Mouse (Mus musculus): ENCODE measurements at regions not wholly inside any gene's neighbourhood (a gene's known extent, or its start where the extent isn't known, plus 50 kb on each side); places are given as distances from the start of the nearest gene placed in this dataset.

DNA sequence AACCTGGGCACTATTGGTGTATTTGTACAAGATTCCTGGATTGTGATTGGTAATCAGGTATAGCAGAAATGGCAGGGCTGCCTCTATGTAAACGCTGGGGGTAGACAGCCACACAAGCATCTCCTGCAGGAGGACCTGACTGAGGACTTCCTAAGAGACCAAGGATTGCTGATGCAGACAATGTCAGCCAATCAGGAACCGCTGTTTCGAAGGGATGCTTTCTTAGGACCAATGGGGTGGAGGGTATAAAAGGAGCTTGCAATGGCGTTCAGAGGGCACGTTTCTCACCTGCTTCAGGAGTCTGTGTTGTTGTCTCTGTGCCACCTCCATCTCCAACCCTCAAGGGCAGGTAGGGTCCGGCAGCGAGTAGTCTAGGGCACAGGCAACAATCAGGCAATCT is 393.7 kb downstream of the Gm45692 start:
- no peak for DNase-seq (ENCODE audit: low spot score)

DNA sequence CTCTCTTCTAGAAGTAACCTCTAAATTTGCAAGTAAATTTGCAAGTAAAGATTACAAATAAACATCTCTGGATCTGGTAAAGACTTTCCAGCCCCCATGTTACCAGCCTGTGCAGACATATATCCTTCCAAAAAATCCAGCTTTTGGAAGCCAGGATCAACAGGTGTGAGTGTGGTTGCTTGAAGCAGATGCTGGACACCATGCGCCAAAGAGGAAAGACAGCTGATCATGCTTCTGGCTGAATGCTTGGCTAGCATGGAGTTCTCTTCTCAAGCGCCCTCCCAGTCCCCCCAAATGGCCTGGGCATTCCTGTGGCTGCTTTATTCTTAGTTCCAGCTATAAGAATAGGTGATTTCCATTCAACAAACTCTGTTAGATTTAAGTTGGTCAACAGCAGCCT is 404.9 kb downstream of the Gm45692 start:
- DNase-seq (ENCODE audit: low spot score) = no peak

DNA sequence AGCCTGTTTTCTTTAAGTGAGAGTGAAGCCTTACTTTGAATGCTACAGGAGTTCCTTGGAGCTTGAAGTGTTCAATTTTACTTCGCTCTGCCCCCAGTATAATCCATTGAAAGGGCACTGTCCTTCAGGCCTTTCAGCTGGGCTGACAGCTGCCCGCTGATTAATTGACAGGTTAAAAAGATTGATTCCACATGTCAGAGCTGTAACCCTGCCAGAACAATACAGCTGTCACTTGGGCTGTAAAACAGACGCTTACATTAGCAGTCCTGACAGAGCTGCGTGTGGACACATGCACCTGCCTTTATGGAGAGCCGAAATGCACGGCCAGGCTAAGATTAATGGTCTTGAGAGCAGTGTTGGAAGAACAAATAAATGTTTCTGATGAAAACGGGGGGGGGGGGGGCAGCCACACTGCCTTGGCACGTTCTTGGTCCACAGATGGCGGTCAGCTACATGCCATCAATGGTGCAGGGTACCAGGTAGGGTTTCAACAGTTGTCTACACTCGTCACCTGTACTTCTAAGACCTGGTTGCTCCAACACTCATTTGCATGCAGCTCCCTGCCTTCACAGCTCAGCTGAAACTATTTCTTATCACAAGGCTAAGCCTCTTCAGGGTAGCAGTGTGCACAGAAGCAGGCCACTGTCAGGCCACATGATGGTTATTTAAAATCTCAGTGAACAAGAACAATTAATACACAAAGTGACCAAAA is 407.3 kb downstream of the Gm45692 start:
- DNase-seq (ENCODE audit: low spot score) = no peak

DNA sequence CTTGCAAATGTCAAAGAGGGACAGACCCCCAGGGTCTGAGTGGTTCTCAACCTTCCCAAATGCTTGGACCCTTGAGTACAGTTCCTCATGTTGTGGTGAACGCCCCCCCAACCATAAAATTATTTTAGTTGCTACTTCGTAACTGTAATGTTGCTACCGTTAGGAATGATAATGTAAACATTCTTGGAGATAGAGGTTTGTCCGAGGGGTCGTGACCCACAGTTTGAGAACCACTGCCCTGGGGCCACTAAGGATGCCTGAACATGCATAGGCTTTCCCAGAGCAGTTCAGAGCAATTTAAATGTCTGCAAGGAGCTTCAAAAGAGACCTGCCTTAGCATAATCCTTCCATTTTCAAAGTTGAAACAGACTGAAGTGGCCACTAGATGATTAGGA is 407.8 kb downstream of the Gm45692 start:
- DNase-seq (ENCODE audit: low spot score) = no peak

DNA sequence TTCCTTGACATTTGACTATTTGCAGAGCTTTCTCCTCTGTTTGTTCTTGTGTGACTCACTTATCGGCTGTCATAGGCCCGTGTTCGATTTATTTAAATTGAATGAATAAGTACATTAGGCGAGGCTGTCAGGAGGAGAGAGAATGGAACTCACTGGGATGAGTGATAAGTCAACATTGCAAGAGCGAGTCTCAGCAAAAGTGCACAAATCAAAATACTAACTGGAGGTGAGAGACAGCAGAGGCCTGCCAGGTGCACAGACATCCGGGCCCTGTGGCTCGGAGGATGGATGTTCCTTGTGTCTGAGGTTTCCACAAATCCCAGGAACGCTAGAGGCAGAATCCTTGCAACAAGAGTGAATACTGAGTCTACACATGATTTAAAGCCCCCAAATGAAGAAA is 410.6 kb downstream of the Gm45692 start:
- DNase-seq (ENCODE audit: low spot score) = no peak

DNA sequence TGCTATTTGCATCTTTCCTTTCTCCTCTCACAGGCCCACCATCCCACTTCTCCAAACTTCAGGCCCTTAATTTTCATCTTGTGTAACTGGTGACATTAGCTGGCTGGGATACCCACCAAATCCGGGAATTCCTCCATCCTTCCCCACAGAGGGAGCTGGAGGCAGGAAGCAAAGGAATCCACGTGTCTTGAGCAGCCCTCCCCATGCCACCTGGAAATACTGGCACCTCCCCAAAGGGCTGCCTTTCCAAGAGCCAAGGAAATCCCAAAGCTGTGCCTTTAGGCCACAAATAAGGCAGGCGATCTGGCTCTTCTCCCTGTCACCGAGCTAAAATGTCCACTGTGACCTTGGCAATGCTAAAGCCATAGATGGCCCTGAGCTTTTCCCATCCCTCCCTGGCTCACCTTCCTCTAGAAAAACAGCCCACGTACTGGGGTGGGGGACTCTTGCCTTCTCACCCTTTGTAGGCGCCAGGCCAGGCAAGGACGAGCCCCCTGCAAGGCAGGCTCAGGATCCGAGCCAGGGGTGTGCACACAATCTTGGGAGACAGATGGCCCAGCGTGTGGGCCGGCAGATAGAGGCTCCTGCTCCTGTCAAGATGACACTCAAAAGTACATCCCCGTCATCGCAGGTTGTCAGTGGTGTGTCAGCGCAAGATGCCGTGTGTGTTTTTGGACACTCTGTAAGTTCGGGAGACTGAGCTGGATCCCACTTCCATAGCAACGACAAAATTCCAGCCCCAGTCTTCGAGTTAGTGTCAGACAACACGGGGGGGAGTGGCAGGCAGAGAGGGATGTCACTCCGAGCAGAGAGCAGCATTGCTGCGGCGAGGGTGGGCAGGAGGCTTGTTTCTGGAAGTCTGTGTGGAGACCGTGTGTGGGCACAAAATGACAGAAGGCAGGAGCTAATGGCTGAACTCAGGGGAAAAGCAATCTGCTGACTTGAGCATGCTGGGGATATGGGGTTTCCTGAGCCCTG is 414.4 kb downstream of the Gm45692 start:
- no peak for DNase-seq (ENCODE audit: low spot score)

DNA sequence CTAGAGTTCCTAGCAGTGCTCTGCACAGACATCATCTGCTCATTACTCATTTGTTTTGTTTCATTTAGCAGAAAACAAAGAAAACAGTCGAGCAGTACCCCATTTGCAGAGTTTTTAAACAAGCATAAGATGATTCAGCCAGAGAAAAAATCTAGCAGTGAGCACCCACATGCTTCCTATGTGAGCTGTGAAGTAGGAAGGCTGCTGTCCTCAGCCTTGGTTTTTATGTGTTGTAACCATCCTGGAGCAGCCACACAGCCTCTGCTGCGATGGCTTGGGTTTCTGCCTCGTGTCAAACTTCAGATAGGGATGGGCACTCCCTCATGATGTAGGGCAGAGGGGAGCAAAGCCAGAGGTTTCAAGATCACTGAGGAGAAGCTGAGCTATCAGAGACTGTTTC is 416.5 kb downstream of the Gm45692 start:
- DNase-seq (ENCODE audit: low spot score) = no peak

DNA sequence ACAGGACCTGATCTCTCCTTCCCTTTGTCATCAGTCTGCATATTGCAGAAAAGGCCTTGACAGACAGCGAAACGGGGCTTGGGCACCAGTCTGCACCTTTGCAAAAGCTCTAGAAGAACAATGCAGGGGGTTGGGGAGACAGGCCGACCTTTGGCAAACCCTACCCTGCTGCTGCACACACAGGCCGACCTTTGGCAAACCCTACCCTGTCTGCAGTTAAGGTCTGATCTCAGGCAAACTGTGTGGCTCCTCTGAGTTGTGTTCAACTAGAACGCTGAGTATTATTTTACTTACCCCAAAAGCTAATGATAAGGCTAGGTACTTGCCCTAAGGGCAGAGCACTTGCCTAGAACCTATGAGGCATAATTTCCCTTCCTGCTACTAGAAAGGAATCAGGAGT is 423.4 kb upstream of the Zfp703 start:
- no peak for DNase-seq (ENCODE audit: low spot score)

DNA sequence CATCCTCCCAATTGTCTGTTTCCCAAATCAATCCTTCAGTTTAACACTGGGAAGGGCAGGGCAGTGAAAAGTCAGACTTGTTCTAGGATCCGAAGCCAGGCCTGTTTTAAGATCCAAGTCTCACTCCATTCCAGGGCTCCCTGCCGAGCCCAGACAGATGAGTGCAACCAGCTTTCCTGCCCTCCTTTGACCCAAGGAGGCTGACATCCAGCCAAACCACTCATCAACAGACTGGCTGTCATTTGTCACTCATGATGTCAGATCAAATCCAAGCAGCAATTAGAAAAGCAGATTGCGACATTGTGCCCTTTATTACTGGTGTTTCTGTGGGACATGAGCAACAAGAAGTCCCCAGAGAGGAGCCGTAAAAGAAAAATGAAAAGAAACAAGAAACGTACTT is 417.9 kb upstream of the Zfp703 start:
- DNase-seq (ENCODE audit: low spot score) = no peak

DNA sequence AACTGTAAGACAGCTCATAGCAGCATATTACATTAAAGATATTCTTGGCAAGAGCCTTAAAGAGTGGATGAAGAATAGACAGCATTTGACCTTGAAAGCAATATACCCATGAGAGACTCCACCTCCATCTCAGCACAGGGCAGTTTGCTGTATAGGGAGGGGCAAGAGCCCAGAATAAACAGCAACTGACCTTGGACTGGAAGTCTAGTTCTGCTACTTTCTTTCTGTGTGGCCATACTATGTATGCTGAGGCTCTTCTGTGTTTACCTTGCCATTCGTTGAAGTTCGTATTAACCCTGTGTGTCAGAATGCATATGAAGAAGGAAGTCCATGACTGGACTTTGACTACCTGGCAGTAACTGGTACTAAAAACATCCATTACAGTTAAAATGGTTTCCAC is 414.0 kb upstream of the Zfp703 start:
- DNase-seq (ENCODE audit: low spot score) = no peak

DNA sequence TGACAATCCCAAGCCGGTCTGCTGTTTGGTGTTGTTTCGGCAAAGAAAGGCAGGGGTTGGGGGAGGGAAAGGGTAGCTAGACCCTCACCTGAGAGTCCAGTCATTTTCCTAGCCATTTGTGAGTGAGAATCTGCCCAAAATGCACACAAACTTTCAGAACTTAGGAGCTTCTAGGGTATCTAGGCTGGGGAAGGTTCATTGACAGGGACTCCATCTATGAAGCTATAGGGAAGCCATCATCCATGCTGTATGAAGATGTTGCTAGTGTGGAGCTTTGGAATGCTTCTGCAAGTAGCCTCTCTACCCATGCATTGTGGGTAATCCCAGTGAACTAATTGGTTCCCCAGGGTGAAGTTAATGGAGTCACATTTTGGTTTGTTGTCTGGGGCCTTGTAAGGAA is 412.9 kb upstream of the Zfp703 start:
- no peak for DNase-seq (ENCODE audit: low spot score)

DNA sequence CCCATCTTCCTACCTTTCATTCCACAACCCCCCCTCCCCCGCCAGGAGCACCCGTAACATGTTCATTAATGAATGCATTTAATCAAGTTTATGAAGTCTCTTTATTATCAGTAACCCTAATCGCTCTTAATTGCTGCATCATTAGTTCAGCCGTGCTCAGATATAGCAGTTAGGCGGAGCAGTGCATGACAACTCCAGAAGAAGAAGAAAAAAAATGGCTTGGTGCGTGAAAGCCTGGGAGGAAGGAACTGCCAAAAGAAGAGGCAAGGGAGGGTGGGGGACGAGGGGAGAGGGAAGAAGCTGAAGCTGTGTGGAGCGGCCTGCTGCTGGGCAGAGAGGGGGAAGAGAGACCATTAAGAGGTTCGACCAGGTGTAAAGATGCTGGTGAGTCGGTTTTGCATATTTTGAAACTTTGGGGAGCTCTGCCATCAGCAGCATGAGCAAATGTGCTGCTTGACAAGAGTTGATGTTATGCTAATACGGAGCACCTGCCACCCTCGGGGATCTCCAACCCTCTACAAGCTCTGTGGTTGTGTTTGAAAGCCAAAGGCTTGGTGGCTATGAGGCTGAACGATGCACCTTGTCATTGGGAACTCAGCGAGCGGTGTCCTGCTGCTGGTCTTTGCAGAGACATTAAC is 408.6 kb upstream of the Zfp703 start:
- no peak for DNase-seq (ENCODE audit: low spot score)

DNA sequence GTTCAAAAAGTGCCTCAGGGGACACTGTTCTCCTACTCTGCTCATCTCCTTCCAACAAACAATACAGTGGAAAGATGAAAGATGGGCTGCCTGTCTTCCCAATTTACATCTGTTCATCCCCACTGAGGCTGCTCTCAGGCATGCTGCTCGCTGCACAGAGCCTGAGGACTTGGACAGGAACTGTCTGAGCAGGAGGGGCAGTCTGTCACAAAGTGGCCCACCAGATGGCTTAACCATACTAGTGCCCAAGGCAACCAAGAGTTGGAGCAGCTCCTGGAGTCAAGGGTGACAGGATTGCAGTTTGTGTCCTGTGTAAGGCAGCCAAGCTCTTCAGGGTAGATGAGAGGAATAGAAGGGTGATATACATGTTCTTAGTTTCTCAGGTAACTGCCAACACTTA is 388.3 kb upstream of the Zfp703 start:
- DNase-seq (ENCODE audit: low spot score) = no peak

DNA sequence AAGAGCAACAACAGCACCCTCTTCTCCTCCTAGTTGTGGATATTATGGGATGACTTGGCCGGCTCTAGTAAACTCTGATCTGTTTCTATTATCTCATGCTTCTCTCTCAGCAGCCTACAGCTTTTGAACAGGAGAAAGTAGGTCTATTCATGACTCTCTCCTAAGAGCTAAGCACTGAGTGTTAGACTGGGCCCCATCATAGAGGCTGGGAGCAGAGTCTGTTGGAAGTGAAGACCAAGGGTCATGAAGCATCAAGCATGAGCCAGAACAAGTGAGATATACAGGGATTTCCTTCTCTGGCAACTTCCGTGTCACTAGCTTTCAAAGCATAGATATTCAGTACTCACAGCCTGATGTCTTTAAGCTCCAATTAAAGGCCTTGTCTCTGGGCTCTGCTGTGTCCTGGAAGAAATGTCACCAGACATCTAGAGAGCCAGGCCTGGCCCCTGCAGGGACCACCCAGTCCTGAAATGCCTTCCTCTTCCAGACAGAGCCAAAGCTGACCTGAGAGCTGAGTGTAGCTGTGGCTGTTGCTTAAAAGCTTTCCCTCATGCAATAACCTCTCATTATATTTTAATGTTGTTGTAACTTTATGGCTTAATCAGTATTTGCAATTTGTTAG is 386.4 kb upstream of the Zfp703 start:
- DNase-seq (ENCODE audit: low spot score) = no peak

DNA sequence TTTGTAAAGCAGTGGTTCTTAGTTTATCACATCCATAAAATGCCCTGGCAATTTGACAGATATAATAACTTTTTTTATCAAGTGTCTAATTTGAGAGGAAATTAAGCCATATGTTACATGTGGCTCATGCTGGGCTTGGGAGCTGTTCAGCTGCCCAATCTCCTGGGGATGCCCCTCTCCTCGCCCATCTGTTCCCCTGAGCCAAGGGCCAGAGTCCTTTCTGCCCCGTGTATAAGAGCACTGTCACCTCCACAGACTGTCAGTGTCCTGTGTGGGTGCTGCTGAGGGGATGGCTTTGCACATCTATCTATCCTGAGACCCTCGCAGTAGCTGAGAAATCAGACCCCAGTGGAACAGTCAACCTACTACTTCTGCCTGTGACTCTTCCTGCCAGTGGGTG is 385.9 kb upstream of the Zfp703 start:
- no peak for DNase-seq (ENCODE audit: low spot score)

DNA sequence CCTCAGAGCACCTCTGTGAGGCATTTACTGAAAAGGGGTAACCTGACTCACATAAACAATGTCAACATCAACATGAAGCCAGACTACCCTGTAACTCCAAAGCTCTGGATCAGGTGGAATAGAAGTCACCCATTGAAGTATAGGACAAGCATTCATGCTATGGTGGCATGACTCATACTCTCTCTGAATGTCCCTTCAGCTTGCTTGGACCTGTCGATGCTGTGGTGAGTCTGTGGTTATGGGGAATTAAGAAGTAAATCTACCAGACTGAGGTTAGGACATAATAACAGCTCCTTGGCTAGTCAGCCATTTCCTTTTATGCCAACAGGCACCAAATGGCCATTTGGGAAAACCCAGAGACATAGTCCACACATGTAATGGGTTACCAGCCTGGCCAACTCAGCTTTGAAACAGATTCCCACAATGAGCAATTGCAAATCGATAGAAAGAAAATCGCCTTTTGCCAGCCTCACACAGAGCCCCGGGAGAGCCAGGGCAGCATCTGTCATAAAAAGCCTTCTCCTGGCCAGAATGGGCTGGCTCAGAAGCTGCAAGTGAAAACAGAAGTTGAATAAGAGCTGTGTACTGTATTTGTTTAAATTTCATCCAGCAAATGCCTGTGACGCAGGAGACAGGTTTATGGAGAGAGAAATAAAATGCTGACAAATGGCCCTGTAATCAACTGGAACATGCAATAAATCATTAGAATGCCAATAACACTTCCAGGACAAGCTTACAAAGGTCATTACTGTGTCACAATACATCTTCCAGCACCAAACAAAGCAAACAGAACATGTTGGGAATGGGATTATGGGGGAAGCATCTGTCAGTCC is 383.4 kb upstream of the Zfp703 start:
- no peak for DNase-seq (ENCODE audit: low spot score)

DNA sequence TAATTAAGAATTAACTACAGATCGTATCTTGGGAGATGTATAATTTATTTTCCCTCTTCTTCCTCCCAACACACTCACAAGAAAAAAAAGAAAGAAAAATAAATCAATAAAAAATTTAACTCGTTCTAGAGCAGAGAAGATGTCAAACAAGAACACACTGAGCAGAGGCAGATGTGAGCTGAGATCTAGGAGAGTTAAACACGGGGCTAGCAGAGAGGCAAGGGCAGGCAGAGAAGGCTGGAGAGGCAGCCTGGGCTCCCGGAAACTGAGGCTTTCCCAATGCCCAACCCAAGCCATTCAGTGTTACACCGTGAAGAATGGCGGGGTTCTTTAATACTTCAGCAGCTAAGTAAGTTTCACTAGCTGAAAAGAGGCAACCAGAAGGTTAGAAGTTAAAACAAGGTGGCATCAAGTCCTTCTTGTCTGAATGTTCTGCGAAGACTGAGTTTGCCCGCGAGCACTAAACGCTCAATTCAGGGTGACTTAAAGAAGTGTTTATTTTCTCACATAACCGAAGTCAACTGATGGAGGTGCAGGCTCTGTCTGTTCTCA is 382.7 kb upstream of the Zfp703 start:
- no peak for DNase-seq (ENCODE audit: low spot score)

DNA sequence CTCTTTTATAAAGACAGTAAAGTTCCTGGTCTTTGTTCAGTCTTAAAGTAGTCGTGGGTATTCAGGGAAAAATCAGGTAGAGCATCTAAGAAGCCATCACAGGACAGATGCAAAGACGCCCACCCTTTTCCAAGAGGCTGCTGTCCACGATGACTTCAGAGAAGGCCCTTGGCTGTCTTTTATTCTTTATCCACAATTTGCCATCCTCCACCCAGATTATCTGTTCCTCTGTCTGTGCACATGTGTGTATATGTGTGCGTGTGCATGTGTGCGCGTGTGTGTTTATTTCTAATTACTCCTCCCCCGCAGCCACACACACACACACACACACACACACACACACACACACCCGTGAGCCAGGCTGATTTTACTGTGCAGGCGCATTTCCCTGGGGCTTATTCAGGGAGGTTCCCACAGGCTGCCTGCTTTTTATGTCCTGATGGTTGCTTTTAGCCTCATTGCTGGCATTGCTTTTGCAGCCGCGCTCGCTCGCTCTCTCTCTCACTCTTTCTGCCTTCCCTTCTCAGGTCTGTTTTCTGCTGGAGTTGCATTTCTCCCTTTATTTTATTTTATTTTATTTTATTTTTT is 381.6 kb upstream of the Zfp703 start:
- no peak for DNase-seq (ENCODE audit: low spot score)

DNA sequence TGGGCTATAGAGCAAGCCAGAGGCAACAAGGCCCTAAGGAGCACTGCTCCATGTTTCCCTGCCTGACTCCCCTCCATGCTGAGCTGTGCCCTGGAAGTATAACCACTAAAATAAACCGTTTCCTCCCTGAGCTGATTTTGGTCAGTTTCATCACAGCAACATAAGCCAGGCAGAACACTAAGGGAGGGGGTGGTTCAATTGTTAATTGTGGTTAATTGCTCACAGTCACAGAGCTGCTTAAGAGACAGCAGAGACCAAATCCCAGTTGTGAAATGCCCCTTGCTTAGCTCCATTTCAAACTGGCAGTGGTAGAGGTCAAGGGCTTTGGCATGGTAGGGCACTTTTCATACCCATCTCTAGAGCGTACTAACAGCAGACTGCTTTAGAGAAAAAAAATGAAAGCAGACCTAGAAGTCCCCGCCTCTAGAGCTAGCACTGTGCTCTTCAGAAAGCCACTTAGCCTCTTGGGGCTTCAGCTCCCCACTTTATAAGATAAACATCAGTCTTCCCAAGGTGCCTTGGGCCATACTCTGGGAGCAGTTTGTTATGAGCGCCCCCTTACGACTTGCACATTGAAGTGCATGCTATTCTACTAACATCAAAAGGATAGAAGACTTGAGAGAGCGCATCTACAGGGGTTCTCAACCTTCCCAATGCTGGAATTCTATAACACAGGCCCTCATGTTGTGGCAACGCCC is 380.3 kb upstream of the Zfp703 start:
- DNase-seq (ENCODE audit: low spot score) = no peak

DNA sequence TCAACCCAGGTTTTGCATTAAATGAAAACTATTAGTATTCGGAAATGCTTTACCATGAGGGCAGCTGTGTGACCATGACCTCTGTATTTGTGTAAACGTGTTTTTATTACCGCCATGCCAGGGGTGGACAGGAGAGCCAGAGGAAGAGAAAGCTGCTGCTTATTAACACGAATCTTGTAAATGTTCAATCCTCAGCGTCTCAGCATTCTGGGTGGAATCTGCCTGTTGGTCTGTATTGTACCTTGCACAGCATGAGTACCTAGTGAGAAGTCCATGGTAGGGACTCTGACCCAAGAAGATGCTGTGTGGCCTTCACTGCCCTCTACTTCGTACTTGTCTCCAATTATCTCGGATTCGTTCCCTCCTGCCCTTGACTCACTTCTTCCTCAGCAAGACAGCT is 378.6 kb upstream of the Zfp703 start:
- DNase-seq (ENCODE audit: low spot score) = no peak

Data from urinary bladder, adult 2 months (tissue).